Mouse (Mus musculus): ENCODE results near the gene Shcbp1l. TPM values are rescaled to one million over a fixed set of nuclear protein-coding genes. Genes with fewer than 3 reads are reported as not detected.
"Not testable (repeated sequence)": the region's sequence is repeated elsewhere in the genome, so short reads cannot be mapped to it uniquely, and the experiment has no call there.

The Shcbp1l gene
- polyA plus RNA-seq, 1 experiment from 2014 or later = 0.26 TPM

- not testable (repeated sequence) for H3K36me3 ChIP-seq (ENCODE audit: control insufficient read depth, insufficient read depth); H3K4me1 ChIP-seq (ENCODE audit: control insufficient read depth, insufficient read depth, low read length); H3K27ac ChIP-seq (ENCODE audit: low read length); H3K4me2 ChIP-seq (ENCODE audit: low read depth, low read length); H3K27me3 ChIP-seq (ENCODE audit: control insufficient read depth, insufficient read depth, low read length); H3K9me3 ChIP-seq (replicated peaks; ENCODE audit: control insufficient read depth, low read length); ATAC-seq (replicated peaks; ENCODE audit: extremely low read depth, insufficient read depth, low FRiP score); H3K4me3 ChIP-seq (ENCODE audit: low read length); H3K9ac ChIP-seq (ENCODE audit: low read length)
- WGBS = 69% methylated on average over 4 of the region's 4 CpGs
Observed at GRCm38 (mm10) chr1:153395706-153396105, 29.3 kb upstream of the Shcbp1l start.

GRCm38 (mm10) chr1:153401765-153402164, 23.2 kb upstream of the Shcbp1l start:
- no peaks in the 10 kb centered on the region for H3K27me3 ChIP-seq (ENCODE audit: control insufficient read depth, insufficient read depth, low read length)
- peak overlapping the region; percentile 10; the same call in 1 of the 2 replicates for H3K27ac ChIP-seq (ENCODE audit: low read length)
- H3K4me1 ChIP-seq (ENCODE audit: control insufficient read depth, insufficient read depth, low read length) = peaks cover 5% of the 10 kb centered on the region; the same call in 1 of the 2 replicates
- no peak overlapping the region for H3K4me2 ChIP-seq (ENCODE audit: low read depth, low read length)
- ATAC-seq (replicated peaks; ENCODE audit: extremely low read depth, insufficient read depth, low FRiP score) = peak; percentile 90
- no peaks in the 10 kb centered on the region for H3K36me3 ChIP-seq (ENCODE audit: control insufficient read depth, insufficient read depth)
- 4% methylated on average over 7 of the region's 7 CpGs for WGBS
- no peak overlapping the region for H3K9ac ChIP-seq (ENCODE audit: low read length)
- H3K9me3 ChIP-seq (replicated peaks; ENCODE audit: control insufficient read depth, low read length) = no peaks in the 10 kb centered on the region
- no peak overlapping the region for H3K4me3 ChIP-seq (ENCODE audit: low read length)

- H3K9ac ChIP-seq (ENCODE audit: low read length); H3K27ac ChIP-seq (ENCODE audit: low read length); H3K4me3 ChIP-seq (ENCODE audit: low read length); H3K27me3 ChIP-seq (ENCODE audit: control insufficient read depth, insufficient read depth, low read length); H3K4me2 ChIP-seq (ENCODE audit: low read depth, low read length); H3K9me3 ChIP-seq (replicated peaks; ENCODE audit: control insufficient read depth, low read length); ATAC-seq (replicated peaks; ENCODE audit: extremely low read depth, insufficient read depth, low FRiP score); H3K4me1 ChIP-seq (ENCODE audit: control insufficient read depth, insufficient read depth, low read length); H3K36me3 ChIP-seq (ENCODE audit: control insufficient read depth, insufficient read depth): not testable (repeated sequence)
- 85% methylated on average over 11 of the region's 11 CpGs for WGBS
Observed at GRCm38 (mm10) chr1:153407641-153408040, 17.3 kb upstream of the Shcbp1l start.

DNA sequence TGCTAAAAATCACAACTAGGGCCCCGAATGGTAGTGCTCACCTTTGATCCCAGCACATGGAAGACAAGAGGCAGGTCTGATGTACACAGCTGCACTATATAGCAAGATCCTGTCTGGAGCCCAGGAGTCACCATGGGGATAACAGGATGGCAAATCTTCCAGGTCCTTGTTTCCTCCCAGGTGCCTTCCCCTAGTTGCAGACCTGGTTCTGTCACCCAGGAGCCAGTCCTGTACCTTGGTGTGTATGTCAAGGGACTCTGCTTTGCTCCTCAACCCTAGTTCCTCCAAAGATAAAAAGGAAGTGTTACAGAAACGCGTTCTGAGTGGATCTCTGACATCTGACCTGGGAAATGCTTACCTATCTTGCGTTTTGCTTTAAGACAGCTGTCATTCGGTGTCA, 16.7 kb upstream of the Shcbp1l start:
- H3K36me3 ChIP-seq (ENCODE audit: control insufficient read depth, insufficient read depth); H3K4me2 ChIP-seq (ENCODE audit: low read depth, low read length); ATAC-seq (replicated peaks; ENCODE audit: extremely low read depth, insufficient read depth, low FRiP score); H3K4me3 ChIP-seq (ENCODE audit: low read length); H3K4me1 ChIP-seq (ENCODE audit: control insufficient read depth, insufficient read depth, low read length); H3K9ac ChIP-seq (ENCODE audit: low read length); H3K27me3 ChIP-seq (ENCODE audit: control insufficient read depth, insufficient read depth, low read length); H3K27ac ChIP-seq (ENCODE audit: low read length); H3K9me3 ChIP-seq (replicated peaks; ENCODE audit: control insufficient read depth, low read length): not testable (repeated sequence)
- WGBS = 76% methylated on average over 5 of the region's 5 CpGs

GRCm38 (mm10) chr1:153410915-153411314, 14.0 kb upstream of the Shcbp1l start:
- not testable (repeated sequence) for H3K9ac ChIP-seq (ENCODE audit: low read length); H3K4me3 ChIP-seq (ENCODE audit: low read length); H3K4me2 ChIP-seq (ENCODE audit: low read depth, low read length); H3K36me3 ChIP-seq (ENCODE audit: control insufficient read depth, insufficient read depth); H3K9me3 ChIP-seq (replicated peaks; ENCODE audit: control insufficient read depth, low read length); H3K27me3 ChIP-seq (ENCODE audit: control insufficient read depth, insufficient read depth, low read length); H3K27ac ChIP-seq (ENCODE audit: low read length); H3K4me1 ChIP-seq (ENCODE audit: control insufficient read depth, insufficient read depth, low read length); ATAC-seq (replicated peaks; ENCODE audit: extremely low read depth, insufficient read depth, low FRiP score)
- WGBS = 88% methylated on average over 1 of the region's 4 CpGs

DNA sequence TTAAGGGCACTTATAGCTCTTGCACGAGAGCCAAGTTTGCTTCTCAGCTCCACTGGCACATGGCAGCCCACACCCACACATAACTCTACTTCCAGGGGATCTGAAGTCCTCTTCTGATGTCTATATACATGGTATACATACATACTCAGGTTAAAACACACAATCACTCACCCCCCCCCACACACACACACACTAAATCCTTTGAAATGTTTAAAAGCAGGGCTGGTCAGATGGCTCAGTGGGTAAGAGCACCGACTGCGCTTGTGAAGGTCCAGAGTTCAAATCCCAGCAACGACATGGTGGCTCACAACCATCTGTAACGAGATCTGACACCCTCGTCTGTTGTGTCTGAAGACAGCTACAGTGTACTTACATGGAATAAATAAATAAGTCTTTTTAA, 13.2 kb upstream of the Shcbp1l start:
- H3K4me3 ChIP-seq (ENCODE audit: low read length) = no peak overlapping the region
- ATAC-seq (replicated peaks; ENCODE audit: extremely low read depth, insufficient read depth, low FRiP score) = no peak
- H3K9ac ChIP-seq (ENCODE audit: low read length) = no peak overlapping the region
- no peak overlapping the region for H3K4me2 ChIP-seq (ENCODE audit: low read depth, low read length)
- H3K4me1 ChIP-seq (ENCODE audit: control insufficient read depth, insufficient read depth, low read length) = peaks cover 6% of the 10 kb centered on the region; the same call in 1 of the 2 replicates
- H3K27me3 ChIP-seq (ENCODE audit: control insufficient read depth, insufficient read depth, low read length) = no peaks in the 10 kb centered on the region
- 90% methylated on average over 6 of the region's 6 CpGs for WGBS
- no peaks in the 10 kb centered on the region for H3K9me3 ChIP-seq (replicated peaks; ENCODE audit: control insufficient read depth, low read length)
- no peak overlapping the region for H3K27ac ChIP-seq (ENCODE audit: low read length)
- no peaks in the 10 kb centered on the region for H3K36me3 ChIP-seq (ENCODE audit: control insufficient read depth, insufficient read depth)

DNA sequence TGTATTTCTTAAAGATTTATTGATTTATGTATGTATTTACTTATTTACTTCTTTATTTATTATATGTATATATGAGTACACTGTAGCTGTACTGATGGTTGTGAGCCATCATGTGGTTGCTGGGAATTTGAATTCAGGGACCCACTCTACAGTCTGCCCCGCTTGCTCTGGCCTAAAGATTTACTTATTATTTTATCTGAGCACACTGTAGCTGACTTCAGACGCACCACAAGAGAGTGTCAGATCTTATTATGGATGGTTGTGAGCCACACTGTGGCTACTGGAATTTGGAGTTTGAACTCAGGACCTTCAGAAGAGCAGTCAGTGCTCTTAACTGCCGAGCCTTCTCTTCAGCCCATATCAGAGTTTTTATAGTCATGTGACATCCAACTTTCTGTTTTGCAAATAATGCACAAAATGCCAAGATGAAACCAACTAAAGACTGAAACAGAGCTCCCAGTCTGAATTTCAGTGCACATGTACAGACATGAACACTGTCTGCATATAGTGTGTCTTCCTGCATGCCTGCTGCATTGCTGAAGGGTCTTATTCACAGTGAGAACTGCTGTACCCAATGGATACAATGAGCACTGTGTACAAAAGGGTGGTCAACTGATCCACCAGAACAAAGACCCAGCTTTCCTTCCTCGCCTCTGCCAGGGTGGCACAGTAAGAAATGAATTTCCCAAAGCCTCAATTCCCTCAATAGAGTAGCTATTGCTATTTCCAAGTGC, 12.1 kb upstream of the Shcbp1l start:
- not testable (repeated sequence) for H3K36me3 ChIP-seq (ENCODE audit: control insufficient read depth, insufficient read depth); H3K4me2 ChIP-seq (ENCODE audit: low read depth, low read length); H3K27me3 ChIP-seq (ENCODE audit: control insufficient read depth, insufficient read depth, low read length); H3K9me3 ChIP-seq (replicated peaks; ENCODE audit: control insufficient read depth, low read length); H3K9ac ChIP-seq (ENCODE audit: low read length); ATAC-seq (replicated peaks; ENCODE audit: extremely low read depth, insufficient read depth, low FRiP score); H3K27ac ChIP-seq (ENCODE audit: low read length); H3K4me1 ChIP-seq (ENCODE audit: control insufficient read depth, insufficient read depth, low read length)
- H3K4me3 ChIP-seq (ENCODE audit: low read length) = peak overlapping the region; percentile 18; the same call in 1 of the 2 replicates
- WGBS = 91% methylated on average over 2 of the region's 4 CpGs

DNA sequence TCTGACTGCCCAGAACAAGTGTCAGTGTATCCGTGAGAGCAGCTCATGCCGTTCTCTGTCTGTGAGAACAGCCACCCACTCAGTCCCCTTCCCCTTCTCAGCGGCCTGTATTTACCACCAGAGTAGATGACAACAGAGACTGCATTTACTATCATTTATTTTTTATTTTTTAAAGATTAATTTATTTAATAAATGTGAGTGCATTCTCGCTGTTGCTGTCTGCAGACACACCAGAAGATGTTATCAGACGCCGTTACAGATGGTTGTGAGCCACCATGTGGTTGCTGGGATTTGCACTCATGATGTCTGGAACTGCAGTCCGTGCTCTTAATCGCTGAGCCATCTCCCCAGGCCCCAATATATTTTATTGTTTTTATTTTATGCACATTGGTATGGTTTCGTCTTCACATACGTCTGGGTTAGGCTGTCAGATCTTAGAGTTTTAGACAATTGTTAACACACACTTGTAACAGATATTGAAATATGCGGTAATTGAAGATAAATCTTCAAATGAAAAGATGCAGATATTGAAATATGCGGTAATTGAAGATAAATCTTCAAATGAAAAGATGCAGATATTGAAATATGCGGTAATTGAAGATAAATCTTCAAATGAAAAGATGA, 11.5 kb upstream of the Shcbp1l start:
- ATAC-seq (replicated peaks; ENCODE audit: extremely low read depth, insufficient read depth, low FRiP score); H3K9me3 ChIP-seq (replicated peaks; ENCODE audit: control insufficient read depth, low read length); H3K36me3 ChIP-seq (ENCODE audit: control insufficient read depth, insufficient read depth); H3K27ac ChIP-seq (ENCODE audit: low read length); H3K4me2 ChIP-seq (ENCODE audit: low read depth, low read length); H3K27me3 ChIP-seq (ENCODE audit: control insufficient read depth, insufficient read depth, low read length); H3K9ac ChIP-seq (ENCODE audit: low read length); H3K4me1 ChIP-seq (ENCODE audit: control insufficient read depth, insufficient read depth, low read length): not testable (repeated sequence)
- H3K4me3 ChIP-seq (ENCODE audit: low read length) = peak overlapping the region; percentile 18; the same call in 1 of the 2 replicates
- 77% methylated on average over 13 of the region's 13 CpGs for WGBS

GRCm38 (mm10) chr1:153414114-153414723, 10.7 kb upstream of the Shcbp1l start:
- WGBS = 83% methylated on average over 24 of the region's 24 CpGs
- H3K4me3 ChIP-seq (ENCODE audit: low read length); H3K9ac ChIP-seq (ENCODE audit: low read length); H3K4me2 ChIP-seq (ENCODE audit: low read depth, low read length); H3K27me3 ChIP-seq (ENCODE audit: control insufficient read depth, insufficient read depth, low read length); H3K9me3 ChIP-seq (replicated peaks; ENCODE audit: control insufficient read depth, low read length); H3K27ac ChIP-seq (ENCODE audit: low read length); H3K36me3 ChIP-seq (ENCODE audit: control insufficient read depth, insufficient read depth); H3K4me1 ChIP-seq (ENCODE audit: control insufficient read depth, insufficient read depth, low read length): not testable (repeated sequence)
- 0 out of 2 replicates have a peak, but pooled peaks have one; percentile 29 for ATAC-seq (replicated peaks; ENCODE audit: extremely low read depth, insufficient read depth, low FRiP score)

Data from heart, embryonic 16.5 days (tissue).